Mouse (Mus musculus): Measurements from ENCODE around the gene Dnajc11. TPM values are rescaled to one million over a fixed set of nuclear protein-coding genes. Genes with fewer than 3 reads are reported as not detected.

Dnajc11 gene
- 45.5 TPM for polyA plus RNA-seq (2012; fragmentation: generic; extraction: Trizol)

DNA sequence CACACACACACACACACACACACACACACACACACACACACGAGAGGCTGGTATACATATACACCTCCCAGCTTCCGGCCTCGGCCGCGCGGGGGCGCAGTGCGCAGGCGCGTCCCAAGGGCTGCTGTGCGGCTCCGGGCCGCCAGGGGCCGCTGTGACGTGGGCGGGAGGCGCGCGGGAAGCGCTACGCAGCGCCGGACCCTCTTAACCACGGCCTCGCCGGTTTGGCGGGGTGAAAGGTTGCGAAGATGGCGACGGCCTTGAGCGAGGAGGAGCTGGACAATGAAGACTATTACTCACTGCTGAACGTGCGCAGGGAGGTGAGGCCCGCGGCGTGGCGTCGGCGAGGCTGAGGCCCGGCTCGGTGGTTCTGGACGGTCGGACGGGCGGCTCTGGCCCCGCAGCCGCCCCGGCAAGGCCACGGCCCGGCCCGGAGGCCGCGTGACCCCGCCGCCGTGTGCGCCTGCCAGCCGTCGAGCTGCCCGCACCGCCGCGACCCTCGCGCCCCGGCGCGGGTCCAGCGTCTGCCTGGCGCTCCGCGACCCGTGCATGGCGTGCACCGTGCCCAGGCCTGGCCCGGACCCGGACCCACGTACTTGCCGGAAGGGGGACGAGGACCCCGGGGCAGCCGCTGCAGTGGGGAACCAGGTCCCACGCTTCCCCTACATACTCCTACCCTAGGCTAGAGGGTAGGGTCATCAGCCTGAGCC, at the start of gene Dnajc11:
Gene Dnajc11 (plus strand): TSS at position 187 of the 710 bp plus-strand sequence.
- TF ChIP-seq SRF (IDR thresholded peaks at IDR 0.05; ENCODE audit: control insufficient read depth, insufficient read length, low read depth) (no peak), MAX (IDR thresholded peaks at IDR 0.05; ENCODE audit: low read depth) (no peak), POLR2A (IDR thresholded peaks at IDR 0.05; ENCODE audit: insufficient read length, low read depth) (peak; percentile 77), POLR2AphosphoS2 (IDR thresholded peaks at IDR 0.05; ENCODE audit: insufficient read length, low read depth) (peak; percentile 78), MYOD1 (IDR thresholded peaks at IDR 0.05; ENCODE audit: control insufficient read depth in 1 of 3, insufficient read length in 2 of 3, low read depth in 2 of 3) (peak in 1 of 3 experiments; percentile 48), REST (IDR thresholded peaks at IDR 0.05; ENCODE audit: insufficient read depth, insufficient read length) (peak; percentile 32), USF1 (IDR thresholded peaks at IDR 0.05; ENCODE audit: low read depth) (no peak), TCF3 (IDR thresholded peaks at IDR 0.05; ENCODE audit: insufficient read length, low read depth) (no peak), MYOG (IDR thresholded peaks at IDR 0.05; ENCODE audit: control insufficient read depth in 1 of 3, insufficient read depth in 1 of 3, insufficient read length in 2 of 3, low read depth in 2 of 3) (peak in 2 of 3 experiments; percentile 1 to 66), E2F4 (IDR thresholded peaks at IDR 0.05; ENCODE audit: insufficient read depth) (no peak), CEBPB (IDR thresholded peaks at IDR 0.05; ENCODE audit: insufficient read depth, poor library complexity, severe bottlenecking) (no peak), TCF12 (IDR thresholded peaks at IDR 0.05; ENCODE audit: insufficient read depth, poor library complexity, severe bottlenecking) (no peak)
- Histone ChIP-seq H3K36me3 (ENCODE audit: control insufficient read depth, insufficient read depth) (no peaks in the 10 kb centered on the region), H3K4me2 (ENCODE audit: low read depth) (peak within 1 kb of the TSS; percentile 96), H3K27me3 (ENCODE audit: control insufficient read depth, insufficient read depth, insufficient read length) (no peaks in the 10 kb centered on the region), H3K4me3 (peak within 1 kb of the TSS; percentile 82), H3ac (ENCODE audit: control insufficient read depth, insufficient read length) (peak within 1 kb of the TSS; percentile 77), H3K79me2 (ENCODE audit: control insufficient read depth, insufficient read depth) (peaks cover 51% of the 10 kb centered on the region)

DNA sequence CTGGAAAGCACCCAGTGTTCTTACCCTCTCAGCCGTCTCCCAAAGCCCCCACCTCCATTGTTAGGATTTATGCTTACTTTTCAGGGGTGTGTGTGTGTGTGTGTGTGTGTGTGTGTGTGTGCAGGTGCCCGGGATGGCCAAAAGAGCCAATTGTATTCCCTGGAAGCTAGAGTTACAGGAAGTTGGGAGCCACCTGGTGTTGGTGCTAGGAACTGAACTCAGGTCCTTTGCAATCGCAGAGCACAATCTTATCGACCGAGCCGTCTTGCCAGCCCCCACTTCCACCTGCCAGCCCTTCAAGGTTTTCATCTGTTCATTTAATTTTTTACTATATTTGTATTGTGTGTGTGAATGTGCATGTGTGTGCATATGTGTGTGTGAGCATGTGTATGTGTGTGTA, 40.2 kb upstream of the Dnajc11 start:
- no peak overlapping the region for H3K4me3 ChIP-seq
- no peak overlapping the region for H3K4me2 ChIP-seq (ENCODE audit: low read depth)
- TF ChIP-seq MYOG (IDR thresholded peaks at IDR 0.05; ENCODE audit: control insufficient read depth in 1 of 3, insufficient read depth in 1 of 3, insufficient read length in 2 of 3, low read depth in 2 of 3) = no peak
- H3K27me3 ChIP-seq (ENCODE audit: control insufficient read depth, insufficient read depth, insufficient read length) = peaks cover 32% of the 10 kb centered on the region
- H3K79me2 ChIP-seq (ENCODE audit: control insufficient read depth, insufficient read depth) = no peaks in the 10 kb centered on the region
- H3ac ChIP-seq (ENCODE audit: control insufficient read depth, insufficient read length) = no peak overlapping the region
- no peaks in the 10 kb centered on the region for H3K36me3 ChIP-seq (ENCODE audit: control insufficient read depth, insufficient read depth)

GRCm38 (mm10) chr4:151894926-151895325, 38.6 kb upstream of the Dnajc11 start:
- Histone ChIP-seq H3ac (ENCODE audit: control insufficient read depth, insufficient read length) (no peak overlapping the region), H3K36me3 (ENCODE audit: control insufficient read depth, insufficient read depth) (no peaks in the 10 kb centered on the region), H3K79me2 (ENCODE audit: control insufficient read depth, insufficient read depth) (no peaks in the 10 kb centered on the region), H3K4me3 (no peak overlapping the region), H3K27me3 (ENCODE audit: control insufficient read depth, insufficient read depth, insufficient read length) (peaks cover 21% of the 10 kb centered on the region), H3K4me2 (ENCODE audit: low read depth) (peak overlapping the region; percentile 77)
- TF ChIP-seq USF1 (IDR thresholded peaks at IDR 0.05; ENCODE audit: low read depth) (no peak), POLR2AphosphoS2 (IDR thresholded peaks at IDR 0.05; ENCODE audit: insufficient read length, low read depth) (no peak), TCF12 (IDR thresholded peaks at IDR 0.05; ENCODE audit: insufficient read depth, poor library complexity, severe bottlenecking) (peak; percentile 48), E2F4 (IDR thresholded peaks at IDR 0.05; ENCODE audit: insufficient read depth) (no peak), MYOD1 (IDR thresholded peaks at IDR 0.05; ENCODE audit: control insufficient read depth in 1 of 3, insufficient read length in 2 of 3, low read depth in 2 of 3) (peak in 2 of 3 experiments; percentile 94 to 97), MYOG (IDR thresholded peaks at IDR 0.05; ENCODE audit: control insufficient read depth in 1 of 3, insufficient read depth in 1 of 3, insufficient read length in 2 of 3, low read depth in 2 of 3) (peak in 1 of 3 experiments; percentile 25)

- no peaks in the 10 kb centered on the region for H3K36me3 ChIP-seq (ENCODE audit: control insufficient read depth, insufficient read depth)
- H3K27me3 ChIP-seq (ENCODE audit: control insufficient read depth, insufficient read depth, insufficient read length) = peaks cover 14% of the 10 kb centered on the region
- no peaks in the 10 kb centered on the region for H3K79me2 ChIP-seq (ENCODE audit: control insufficient read depth, insufficient read depth)
- peak overlapping the region; percentile 77 for H3K4me2 ChIP-seq (ENCODE audit: low read depth)
- H3ac ChIP-seq (ENCODE audit: control insufficient read depth, insufficient read length) = no peak overlapping the region
- H3K4me3 ChIP-seq = no peak overlapping the region
- TF ChIP-seq MYOD1 (IDR thresholded peaks at IDR 0.05; ENCODE audit: control insufficient read depth in 1 of 3, insufficient read length in 2 of 3, low read depth in 2 of 3) (no peak), TCF3 (IDR thresholded peaks at IDR 0.05; ENCODE audit: insufficient read length, low read depth) (no peak), CEBPB (IDR thresholded peaks at IDR 0.05; ENCODE audit: insufficient read depth, poor library complexity, severe bottlenecking) (no peak), REST (IDR thresholded peaks at IDR 0.05; ENCODE audit: insufficient read depth, insufficient read length) (no peak)
These were observed 37.9 kb upstream of the Dnajc11 start for GRCm38 (mm10) chr4:151895624-151896023.

DNA sequence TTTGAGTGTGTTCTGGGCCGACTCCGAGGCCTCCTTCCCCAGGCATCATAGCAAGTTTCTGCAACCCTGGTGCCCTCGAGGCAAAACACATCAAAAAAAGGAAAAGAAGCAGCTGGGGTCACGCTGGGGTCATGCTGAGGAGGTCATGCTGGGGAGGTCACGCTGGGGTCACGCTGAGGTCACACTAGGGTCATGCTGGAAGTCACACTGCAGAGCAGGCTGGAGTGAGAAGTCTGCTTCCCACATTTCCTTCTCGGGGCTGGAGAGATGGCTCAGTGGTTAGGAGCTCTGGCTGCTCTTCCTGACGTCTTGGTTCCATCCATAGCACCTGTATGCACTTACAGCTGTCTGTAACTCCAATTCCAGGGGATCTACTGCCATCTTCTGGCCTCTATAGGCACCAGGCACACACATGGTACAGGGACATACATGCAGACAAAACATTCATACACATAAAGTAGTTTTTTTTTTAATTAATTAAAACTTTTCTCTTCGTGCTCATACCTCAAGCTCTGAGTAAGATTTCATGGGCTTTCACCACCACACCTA, 36.3 kb upstream of the Dnajc11 start:
- Histone ChIP-seq H3K4me3 (no peak overlapping the region), H3K36me3 (ENCODE audit: control insufficient read depth, insufficient read depth) (no peaks in the 10 kb centered on the region), H3K79me2 (ENCODE audit: control insufficient read depth, insufficient read depth) (no peaks in the 10 kb centered on the region), H3K27me3 (ENCODE audit: control insufficient read depth, insufficient read depth, insufficient read length) (peaks cover 2% of the 10 kb centered on the region), H3ac (ENCODE audit: control insufficient read depth, insufficient read length) (no peak overlapping the region), H3K4me2 (ENCODE audit: low read depth) (no peak overlapping the region)
- no peak for TF ChIP-seq POLR2A (IDR thresholded peaks at IDR 0.05; ENCODE audit: insufficient read length, low read depth)
- no peak for TF ChIP-seq CEBPB (IDR thresholded peaks at IDR 0.05; ENCODE audit: insufficient read depth, poor library complexity, severe bottlenecking)
- TF ChIP-seq MYOD1 (IDR thresholded peaks at IDR 0.05; ENCODE audit: control insufficient read depth in 1 of 3, insufficient read length in 2 of 3, low read depth in 2 of 3) = no peak
- TF ChIP-seq REST (IDR thresholded peaks at IDR 0.05; ENCODE audit: insufficient read depth, insufficient read length) = no peak
- TF ChIP-seq POLR2AphosphoS2 (IDR thresholded peaks at IDR 0.05; ENCODE audit: insufficient read length, low read depth) = no peak
- TF ChIP-seq SRF (IDR thresholded peaks at IDR 0.05; ENCODE audit: control insufficient read depth, insufficient read length, low read depth) = no peak
- no peak for TF ChIP-seq MAX (IDR thresholded peaks at IDR 0.05; ENCODE audit: low read depth)
- no peak for TF ChIP-seq USF1 (IDR thresholded peaks at IDR 0.05; ENCODE audit: low read depth)
- TF ChIP-seq MYOG (IDR thresholded peaks at IDR 0.05; ENCODE audit: control insufficient read depth in 1 of 3, insufficient read depth in 1 of 3, insufficient read length in 2 of 3, low read depth in 2 of 3) = no peak
- TF ChIP-seq TCF3 (IDR thresholded peaks at IDR 0.05; ENCODE audit: insufficient read length, low read depth) = no peak
- TF ChIP-seq E2F4 (IDR thresholded peaks at IDR 0.05; ENCODE audit: insufficient read depth) = no peak
